In the genomic region with DNA sequence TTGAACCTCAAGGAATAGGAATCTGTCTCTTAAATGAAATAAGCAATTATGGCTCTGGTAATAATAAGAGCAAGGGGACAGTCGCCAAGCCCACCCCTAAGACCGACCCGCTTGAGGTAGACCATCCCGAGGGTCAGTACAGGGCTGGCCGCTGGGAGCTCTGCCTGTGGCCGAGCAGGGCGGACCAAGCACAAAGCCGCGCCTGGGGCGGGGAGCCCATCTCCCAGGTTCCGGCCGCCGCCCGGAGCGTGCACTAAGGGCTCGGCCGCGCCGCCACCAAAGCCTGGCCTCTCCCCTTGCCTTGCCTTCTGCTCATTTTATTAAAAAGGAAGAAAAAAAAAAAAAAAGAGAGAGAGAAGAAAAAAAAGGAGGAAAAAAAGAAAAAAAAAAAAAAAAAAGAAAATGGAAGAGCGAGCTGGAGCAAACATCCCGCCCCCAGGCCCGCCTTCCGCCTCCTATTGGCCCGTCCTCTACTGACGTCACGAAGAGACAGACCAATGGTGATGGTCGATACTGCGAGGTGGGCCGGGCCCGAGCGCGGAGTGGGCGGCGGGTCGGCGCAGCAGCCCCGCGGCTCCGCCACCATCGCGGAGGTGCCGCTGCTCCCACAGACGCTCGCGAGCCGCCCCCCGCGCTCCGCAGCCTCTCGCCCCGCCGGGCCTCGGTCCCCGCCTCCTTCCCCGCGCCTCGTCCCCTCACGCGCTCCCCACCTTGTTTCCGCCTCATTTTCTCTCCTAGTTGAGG, we compare ENCODE assay signal across 8 mouse cellular contexts. TPM values are rescaled to one million over a fixed set of nuclear protein-coding genes. Genes with fewer than 3 reads are reported as not detected.
DNase-seq lines count a peak whose midpoint lies in the region; ATAC-seq and TF ChIP-seq lines count a peak whose summit lies in the region.

Gene Rere, plus strand, starts transcription at position 629 of the 744 bp plus-strand sequence.

- peaks cover 6 to 7% of the 10 kb centered on the region in 2 experiments; a peak in 3 of 4 replicates for H3K4me1 ChIP-seq in ES-E14 (ENCODE audit: control insufficient read depth in 2 of 2, insufficient read depth in 2 of 2, low read length in 2 of 2, poor library complexity in 1 of 2)
- H3K4me1 ChIP-seq in forebrain, embryonic 16.5 days (replicated peaks; ENCODE audit: control insufficient read depth, insufficient read depth, low read length) = peaks cover 15% of the 10 kb centered on the region
- 0 out of 2 replicates have a peak, but pooled peaks cover 6% of the 10 kb centered on the region for H3K4me1 ChIP-seq in lung, embryonic 14.5 days (ENCODE audit: insufficient read depth)
- H3K4me1 ChIP-seq in olfactory bulb, adult 2 months (ENCODE audit: control insufficient read depth, insufficient read depth, low read length) = no peaks in the 10 kb centered on the region
- peaks cover 4% of the 10 kb centered on the region; the same call in 1 of the 2 replicates for H3K4me1 ChIP-seq in thymus, adult 2 months (replicated peaks; ENCODE audit: control insufficient read depth, insufficient read depth, low read length)

- peak within 1 kb of the TSS; percentile 97 to 98 for H3K4me3 ChIP-seq in ES-E14 (ENCODE audit: insufficient read depth in 1 of 2, low read depth in 1 of 2, low read length in 2 of 2, poor library complexity in 1 of 2, severe bottlenecking in 1 of 2)
- peak within 1 kb of the TSS; percentile 99 for H3K4me3 ChIP-seq in forebrain, embryonic 16.5 days (replicated peaks; ENCODE audit: low read length)
- peak within 1 kb of the TSS; percentile 77 for H3K4me3 ChIP-seq in layer of hippocampus, adult 2 months
- H3K4me3 ChIP-seq in lung, embryonic 14.5 days (ENCODE audit: low read depth, low read length) = peak within 1 kb of the TSS; percentile 99
- H3K4me3 ChIP-seq in olfactory bulb, adult 2 months (ENCODE audit: insufficient read depth, low read depth, low read length) = peak within 1 kb of the TSS; percentile 84
- H3K4me3 ChIP-seq in thymus, adult 2 months (ENCODE audit: control insufficient read depth, insufficient read depth, low read length) = peak within 1 kb of the TSS; percentile 69

- peak; percentile 92 for DNase-seq in ES-E14 (ENCODE audit: low read depth, low spot score)
- peak; percentile 97 for DNase-seq in cerebellum, adult 11-12 months
- DNase-seq in heart, postnatal 36 days = peak; percentile 99
- DNase-seq in layer of hippocampus, adult 2 months (ENCODE audit: low spot score in 2 of 2) = peak; percentile 97 to 100
- DNase-seq in lung, embryonic 14.5 days = peak; percentile 98
- DNase-seq in thymus, adult 2 months = peak; percentile 99

- in situ Hi-C loops in ES-E14 (cut with MboI; ENCODE audit: low sequenced_read_pairs in 2 of 2, unreplicated experiment in 2 of 2) = no loop called here

- peak; percentile 93 for TF ChIP-seq POLR2A in olfactory bulb, adult 2 months (IDR thresholded peaks at IDR 0.05; ENCODE audit: insufficient read depth, low read depth, low read length)
- peak; percentile 74 for TF ChIP-seq POLR2A in thymus, adult 2 months (IDR thresholded peaks at IDR 0.05; ENCODE audit: control insufficient read depth, extremely low read depth, insufficient read depth, low read length, poor library complexity)

- intact Hi-C loops in heart, postnatal 36 days (cut with DNase I) = no loop called here

- H3K9ac ChIP-seq in ES-E14 (ENCODE audit: insufficient read depth, low read depth, low read length, poor library complexity, severe bottlenecking) = peak within 1 kb of the TSS; percentile 96
- peak within 1 kb of the TSS; percentile 100 for H3K9ac ChIP-seq in forebrain, embryonic 16.5 days (replicated peaks; ENCODE audit: low read depth, low read length)
- peak within 1 kb of the TSS; percentile 98 for H3K9ac ChIP-seq in lung, embryonic 14.5 days

- WGBS in forebrain, embryonic 16.5 days = under 1% methylated on average over 59 of the region's 60 CpGs
- under 1% methylated on average over 53 of the region's 60 CpGs for WGBS in lung, embryonic 14.5 days
- under 1% methylated on average over 60 of the region's 60 CpGs for WGBS in olfactory bulb, adult 2 months
- WGBS in thymus, adult 2 months = under 1% methylated on average over 57 of the region's 60 CpGs

- H3K4me2 ChIP-seq in forebrain, embryonic 16.5 days (ENCODE audit: low read length) = peak within 1 kb of the TSS; percentile 75
- peak within 1 kb of the TSS; percentile 79 for H3K4me2 ChIP-seq in lung, embryonic 14.5 days

- peak; percentile 99 for ATAC-seq in forebrain, embryonic 16.5 days
- peak; percentile 99 for ATAC-seq in lung, embryonic 14.5 days (ENCODE audit: insufficient read depth)

- H3K36me3 ChIP-seq in ES-E14 (ENCODE audit: control insufficient read depth, insufficient read depth, low read length, poor library complexity, severe bottlenecking) = no peaks in the 10 kb centered on the region
- H3K36me3 ChIP-seq in forebrain, embryonic 16.5 days (ENCODE audit: control insufficient read depth, insufficient read depth) = no peaks in the 10 kb centered on the region
- H3K36me3 ChIP-seq in lung, embryonic 14.5 days (ENCODE audit: insufficient read depth) = no peaks in the 10 kb centered on the region
- no peaks in the 10 kb centered on the region for H3K36me3 ChIP-seq in thymus, adult 2 months (ENCODE audit: control insufficient read depth, insufficient read depth, low read length)

- H3K27me3 ChIP-seq in forebrain, embryonic 16.5 days (replicated peaks; ENCODE audit: control insufficient read depth, insufficient read depth, low read length) = no peaks in the 10 kb centered on the region
- no peaks in the 10 kb centered on the region for H3K27me3 ChIP-seq in lung, embryonic 14.5 days (ENCODE audit: insufficient read depth, low read length)
- H3K27me3 ChIP-seq in thymus, adult 2 months (ENCODE audit: control insufficient read depth, insufficient read depth, low read length) = no peaks in the 10 kb centered on the region

- no peaks in the 10 kb centered on the region for H3K9me3 ChIP-seq in ES-E14 (ENCODE audit: control insufficient read depth, insufficient read depth, low read depth, low read length)
- H3K9me3 ChIP-seq in forebrain, embryonic 16.5 days (ENCODE audit: control insufficient read depth, low read length) = no peaks in the 10 kb centered on the region
- H3K9me3 ChIP-seq in lung, embryonic 14.5 days (ENCODE audit: low read depth, low read length) = no peaks in the 10 kb centered on the region

- peak within 1 kb of the TSS; percentile 78 for H3K27ac ChIP-seq in ES-E14 (ENCODE audit: insufficient read depth, low read depth, low read length, poor library complexity, severe bottlenecking)
- H3K27ac ChIP-seq in forebrain, embryonic 16.5 days (ENCODE audit: low read length) = peak within 1 kb of the TSS; percentile 98
- H3K27ac ChIP-seq in layer of hippocampus, adult 2 months = peak within 1 kb of the TSS; percentile 99
- H3K27ac ChIP-seq in lung, embryonic 14.5 days (ENCODE audit: low read depth) = peak within 1 kb of the TSS; percentile 99
- peak within 1 kb of the TSS; percentile 100 for H3K27ac ChIP-seq in olfactory bulb, adult 2 months (ENCODE audit: insufficient read depth, low read depth, low read length)
- H3K27ac ChIP-seq in thymus, adult 2 months (ENCODE audit: control insufficient read depth, insufficient read depth, low read length) = no peak within 1 kb of the TSS

- peak; percentile 52 for TF ChIP-seq CTCF in layer of hippocampus, adult 2 months (conservative IDR thresholded peaks at IDR 0.05)
- TF ChIP-seq CTCF in lung, embryonic 14.5 days (IDR thresholded peaks at IDR 0.05; ENCODE audit: low read depth) = no peak
- 0 out of 2 replicates have a peak, but pooled peaks have one; percentile 12 for TF ChIP-seq CTCF in olfactory bulb, adult 2 months (IDR thresholded peaks at IDR 0.05; ENCODE audit: insufficient read depth, low read depth, low read length)
- TF ChIP-seq CTCF in thymus, adult 2 months (IDR thresholded peaks at IDR 0.05; ENCODE audit: borderline replicate concordance, control insufficient read depth, extremely low read depth, insufficient read depth, low read length, poor library complexity) = 0 out of 2 replicates have a peak, but pooled peaks have one; percentile 13

TF ChIP-seq in ES-E14, 5 proteins besides CTCF, POLR2A, EP300 and RAD21:
- no peak for TF ChIP-seq ZC3H11A (IDR thresholded peaks at IDR 0.05; ENCODE audit: borderline replicate concordance, low read depth, low read length)
- peak; percentile 81 for TF ChIP-seq CHD2 (IDR thresholded peaks at IDR 0.05; ENCODE audit: low read depth, low read length)
- TF ChIP-seq ZNF384 (IDR thresholded peaks at IDR 0.05; ENCODE audit: low read depth, low read length) = peak; percentile 97
- TF ChIP-seq MAFK (IDR thresholded peaks at IDR 0.05; ENCODE audit: insufficient read depth, low read depth, low read length) = no peak

RNA-seq across cellular contexts. Expression of gene Rere, which starts in this region (rescaled TPM):
- 21.7 and 24.8 TPM in 2 replicates for total RNA-seq in ES-E14 (2012; rRNA removed)
- 25.2 and 34.5 TPM in 2 replicates for polyA plus RNA-seq in forebrain, embryonic 16.5 days (2015; fragmentation: Nextera tagmentation; extraction: Ambion mirVana)
- total RNA-seq in heart, postnatal 36 days (2021) = 10 to 100 TPM; 51.5 to 52.0 TPM
- 100 to 1,000 TPM; 144 to 153 TPM for total RNA-seq in layer of hippocampus, adult 2 months (2021)
- polyA plus RNA-seq in lung, embryonic 14.5 days (2014; fragmentation: Nextera tagmentation; extraction: Ambion mirVana) = 41.1 and 41.5 TPM in 2 replicates
- 249 and 288 TPM in 2 replicates for polyA plus RNA-seq in olfactory bulb, adult 2 months (2012; ENCODE audit: insufficient read depth, insufficient read length, low replicate concordance, missing spikeins)
- 52.5 and 62.1 TPM in 2 replicates for polyA plus RNA-seq in thymus, adult 2 months (2012; rRNA removed)
